Mouse (Mus musculus): ENCODE results near the gene Stac3.

Gene Stac3

GRCm38 (mm10) chr10:127500894-127501893 is at the start of gene Stac3:
TSS of gene Stac3 (plus strand) at chr10:127501686.
- no peak for DNase-seq (ENCODE audit: low read depth)

- no peak for DNase-seq (ENCODE audit: low read depth)
These were observed 47.8 kb upstream of the Stac3 start for GRCm38 (mm10) chr10:127453701-127454100.

- no peak for DNase-seq (ENCODE audit: low read depth)
These were observed 38.9 kb upstream of the Stac3 start for GRCm38 (mm10) chr10:127462411-127463096.

GRCm38 (mm10) chr10:127471281-127471988 is 30.1 kb upstream of the Stac3 start:
- DNase-seq (ENCODE audit: low read depth) = peak; percentile 31

- DNase-seq (ENCODE audit: low read depth) = no peak
These were observed 28.8 kb upstream of the Stac3 start for GRCm38 (mm10) chr10:127472722-127473121.

- DNase-seq (ENCODE audit: low read depth) = no peak
These were observed 26.3 kb upstream of the Stac3 start for GRCm38 (mm10) chr10:127475175-127475574.

- no peak for DNase-seq (ENCODE audit: low read depth)
These were observed 24.9 kb upstream of the Stac3 start for GRCm38 (mm10) chr10:127476541-127476940.

GRCm38 (mm10) chr10:127477301-127477700 is 24.2 kb upstream of the Stac3 start:
- DNase-seq (ENCODE audit: low read depth) = no peak

- peak; percentile 50 for DNase-seq (ENCODE audit: low read depth)
These were observed 22.4 kb upstream of the Stac3 start for GRCm38 (mm10) chr10:127479131-127479530.

GRCm38 (mm10) chr10:127480833-127481813 is 20.4 kb upstream of the Stac3 start:
- DNase-seq (ENCODE audit: low read depth) = no peak

- no peak for DNase-seq (ENCODE audit: low read depth)
These were observed 16.3 kb upstream of the Stac3 start for GRCm38 (mm10) chr10:127485235-127485634.

- DNase-seq (ENCODE audit: low read depth) = no peak
These were observed 12.6 kb upstream of the Stac3 start for GRCm38 (mm10) chr10:127488856-127489255.

GRCm38 (mm10) chr10:127490160-127491127 is 11.0 kb upstream of the Stac3 start:
- DNase-seq (ENCODE audit: low read depth) = no peak

- no peak for DNase-seq (ENCODE audit: low read depth)
These were observed 10.4 kb upstream of the Stac3 start for GRCm38 (mm10) chr10:127491128-127491512.

- DNase-seq (ENCODE audit: low read depth) = no peak
These were observed 9.4 kb upstream of the Stac3 start for GRCm38 (mm10) chr10:127492118-127492517.

- DNase-seq (ENCODE audit: low read depth) = no peak
These were observed 5.3 kb upstream of the Stac3 start for GRCm38 (mm10) chr10:127496156-127496555.

- DNase-seq (ENCODE audit: low read depth) = no peak
These were observed 2.0 kb upstream of the Stac3 start for GRCm38 (mm10) chr10:127499516-127499915.

GRCm38 (mm10) chr10:127500042-127500441 is 1.4 kb upstream of the Stac3 start:
- DNase-seq (ENCODE audit: low read depth) = no peak

- DNase-seq (ENCODE audit: low read depth) = peak; percentile 93
These were observed 6.8 kb downstream of the Stac3 start for GRCm38 (mm10) chr10:127508239-127508638.

Measured in induced T-regulatory cell, adult 2 months (primary cell).